ENCODE assay signal across 20 mouse cellular contexts in the genomic region with DNA sequence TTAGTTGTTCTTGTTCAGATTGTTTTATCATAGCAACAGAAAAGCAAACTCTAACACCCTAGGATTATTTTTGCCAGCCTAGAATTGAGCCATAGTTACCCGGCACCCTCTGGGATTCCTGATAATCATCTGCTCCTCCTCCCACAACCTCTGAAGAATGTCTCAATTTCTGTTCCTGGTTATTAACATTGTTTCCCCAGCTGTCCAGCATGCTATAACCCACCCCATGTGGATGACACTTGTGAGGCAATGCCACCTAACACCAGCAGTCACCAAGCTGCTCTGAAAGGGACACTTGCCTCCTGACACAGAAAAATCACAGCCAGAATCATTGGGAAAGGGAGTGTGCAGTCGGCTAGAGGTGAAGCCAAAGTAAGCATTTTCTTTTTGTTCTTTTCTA.
"Had no signal": no experiment of that assay in that cellular context is flagged by ENCODE, and none has a peak within 500 bp of the region (broad histone marks: within the 10 kb centered on the region; RNA-seq: fewer than 3 reads in every experiment).

No protein-coding gene starts in this region.

- H3K36me3 ChIP-seq: kidney, embryonic 15.5 days; limb, embryonic 10.5 days; limb, embryonic 13.5 days; liver, embryonic 12.5 days; liver, embryonic 15.5 days; lung, embryonic 15.5 days; midbrain, embryonic 12.5 days; midbrain, embryonic 15.5 days; neural tube, embryonic 13.5 days had no signal

- H3K4me3 ChIP-seq: kidney, embryonic 15.5 days; limb, embryonic 10.5 days; limb, embryonic 13.5 days; liver, embryonic 12.5 days; liver, embryonic 15.5 days; lung, embryonic 15.5 days; midbrain, embryonic 12.5 days; midbrain, embryonic 15.5 days; neural tube, embryonic 13.5 days had no signal

- H3K4me2 ChIP-seq: kidney, embryonic 15.5 days; limb, embryonic 13.5 days; liver, embryonic 12.5 days; liver, embryonic 15.5 days; lung, embryonic 15.5 days; midbrain, embryonic 12.5 days; midbrain, embryonic 15.5 days; neural tube, embryonic 13.5 days had no signal

- H3K27me3 ChIP-seq: kidney, embryonic 15.5 days; limb, embryonic 13.5 days; liver, embryonic 12.5 days; liver, embryonic 15.5 days; lung, embryonic 15.5 days; midbrain, embryonic 12.5 days; midbrain, embryonic 15.5 days; neural tube, embryonic 13.5 days had no signal

- DNase-seq: kidney, adult 11 months; kidney, adult 8-10 months; kidney, postnatal 10 days; kidney, postnatal 36 days; liver; lung, adult 18-20 months; lung, postnatal 10 days; lung, postnatal 4 days; retina, postnatal 1 day; thymus, adult 2 months; thymus, postnatal 25 days had no signal
